Mouse (Mus musculus) cerebellum, adult 2 months (tissue): ENCODE data around the gene Pcdh10. TPM values are rescaled to one million over a fixed set of nuclear protein-coding genes. Genes with fewer than 3 reads are reported as not detected.

Experiments
- DNase-seq, 2 experiments: peaks; one replicate each; pipeline ENCODE4 v3.0.0; 2021
- H3K27ac ChIP-seq: fragments of 200-500 bp; 2 replicates; pipeline ENCODE4 v1.5.1; 2012; ENCODE audit warnings: low read length, control low read depth, inconsistent platforms; ENCODE audit not compliant: insufficient read depth
- H3K27me3 ChIP-seq: fragments of 200-500 bp; 2 replicates; pipeline ENCODE4 v1.6.1; 2012; ENCODE audit warnings: inconsistent platforms, mild to moderate bottlenecking, low read length, moderate library complexity; ENCODE audit not compliant: control insufficient read depth, insufficient read depth
- H3K4me1 ChIP-seq: fragments of 200-500 bp; 2 replicates; pipeline ENCODE4 v1.6.1; 2011; ENCODE audit warnings: low read length; ENCODE audit not compliant: control insufficient read depth, insufficient read depth
- H3K4me3 ChIP-seq: fragments of 200-500 bp; replicated peaks from 2 replicates; pipeline ENCODE3; 2011; ENCODE audit warnings: mild to moderate bottlenecking, low read depth, low read length, control low read depth; ENCODE audit not compliant: insufficient read depth
- CTCF ChIP-seq: fragments of 200-500 bp; IDR thresholded peaks from 2 replicates; pipeline ENCODE4 v1.5.1; 2011; ENCODE audit warnings: low read depth, mild to moderate bottlenecking, control low read depth, low read length, moderate library complexity, borderline replicate concordance; ENCODE audit not compliant: insufficient read depth
- POLR2A ChIP-seq: fragments of 200-500 bp; IDR thresholded peaks from 2 replicates; pipeline ENCODE4 v1.6.1; 2011; ENCODE audit warnings: low read length, control low read depth, borderline replicate concordance; ENCODE audit not compliant: insufficient read depth
- WGBS: fragments of 180-500 bp; shearing (Covaris S2); methylation state at CpG from one replicate; pipeline ENCODE4 v1.1.7; 2018; 5-methylcytosine and 5-hydroxymethylcytosine counted together
- polyA plus RNA-seq: library from polyadenylated mRNA; depleted of rRNA; stranded (reverse); fragments of >200 nt; gene quantifications from 2 replicates; pipeline ENCODE4 v1.2.3, GENCODE M21; 2012

Pcdh10 gene
- polyA plus RNA-seq, 1 experiment = 31.5 TPM

DNA sequence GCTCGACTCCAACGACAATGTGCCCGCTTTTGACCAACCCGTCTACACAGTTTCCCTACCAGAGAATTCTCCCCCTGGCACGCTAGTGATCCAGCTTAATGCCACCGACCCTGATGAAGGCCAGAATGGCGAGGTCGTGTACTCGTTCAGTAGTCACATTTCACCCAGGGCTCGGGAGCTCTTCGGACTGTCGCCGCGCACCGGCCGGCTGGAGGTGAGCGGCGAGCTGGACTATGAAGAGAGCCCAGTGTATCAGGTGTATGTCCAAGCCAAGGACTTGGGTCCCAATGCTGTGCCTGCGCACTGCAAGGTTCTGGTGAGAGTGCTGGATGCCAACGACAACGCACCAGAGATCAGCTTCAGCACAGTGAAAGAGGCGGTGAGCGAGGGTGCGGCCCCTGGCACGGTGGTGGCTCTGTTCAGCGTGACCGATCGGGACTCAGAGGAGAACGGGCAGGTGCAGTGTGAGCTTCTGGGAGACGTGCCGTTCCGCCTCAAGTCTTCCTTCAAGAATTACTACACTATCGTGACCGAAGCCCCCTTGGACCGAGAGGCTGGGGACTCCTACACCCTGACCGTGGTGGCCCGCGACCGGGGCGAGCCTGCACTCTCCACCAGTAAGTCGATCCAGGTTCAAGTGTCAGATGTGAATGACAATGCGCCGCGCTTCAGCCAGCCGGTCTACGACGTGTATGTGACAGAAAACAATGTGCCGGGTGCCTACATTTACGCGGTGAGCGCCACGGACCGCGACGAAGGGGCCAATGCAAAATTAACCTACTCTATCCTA, 2.0 kb downstream of the Pcdh10 start:
- Histone ChIP-seq H3K27ac (no peak overlapping the region), H3K27me3 (peaks cover 1% of the 10 kb centered on the region; the same call in 1 of the 2 replicates), H3K4me1 (peaks cover 3% of the 10 kb centered on the region), H3K4me3 (peak overlapping the region; percentile 51)
- under 1% methylated on average over 55 of the region's 55 CpGs for WGBS
- DNase-seq = peak; percentile 26 to 55
- TF ChIP-seq POLR2A = no peak
- no peak for TF ChIP-seq CTCF

DNA sequence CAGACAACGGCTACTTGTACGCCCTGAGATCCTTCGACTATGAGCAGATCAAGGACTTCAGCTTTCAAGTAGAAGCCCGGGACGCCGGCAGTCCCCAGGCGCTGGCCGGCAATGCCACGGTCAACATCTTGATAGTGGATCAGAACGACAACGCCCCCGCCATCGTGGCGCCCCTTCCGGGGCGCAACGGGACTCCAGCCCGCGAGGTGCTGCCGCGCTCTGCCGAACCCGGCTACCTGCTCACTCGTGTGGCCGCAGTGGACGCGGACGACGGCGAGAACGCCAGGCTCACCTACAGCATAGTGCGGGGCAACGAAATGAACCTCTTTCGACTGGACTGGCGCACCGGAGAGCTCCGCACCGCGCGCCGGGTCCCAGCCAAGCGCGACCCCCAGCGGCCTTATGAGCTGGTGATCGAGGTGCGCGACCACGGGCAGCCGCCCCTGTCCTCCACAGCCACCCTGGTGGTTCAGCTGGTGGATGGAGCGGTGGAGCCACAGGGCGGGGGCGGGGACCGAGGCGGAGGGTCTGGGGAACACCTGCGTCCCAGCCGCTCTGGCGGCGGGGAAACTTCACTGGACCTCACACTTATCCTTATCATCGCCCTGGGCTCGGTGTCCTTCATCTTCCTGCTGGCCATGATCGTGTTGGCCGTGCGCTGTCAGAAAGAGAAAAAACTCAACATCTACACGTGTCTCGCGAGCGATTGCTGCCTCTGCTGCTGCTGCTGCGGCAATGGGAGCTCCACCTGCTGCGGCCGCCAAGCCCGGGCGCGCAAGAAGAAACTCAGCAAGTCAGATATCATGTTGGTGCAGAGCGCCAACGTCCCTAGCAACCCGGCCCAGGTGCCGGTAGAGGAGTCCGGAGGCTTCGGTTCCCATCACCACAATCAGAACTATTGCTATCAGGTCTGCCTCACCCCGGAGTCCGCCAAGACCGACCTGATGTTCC, 2.9 kb downstream of the Pcdh10 start:
- no peak for TF ChIP-seq POLR2A
- TF ChIP-seq CTCF = no peak
- peaks cover 1% of the 10 kb centered on the region; the same call in 1 of the 2 replicates for H3K27me3 ChIP-seq
- DNase-seq = peak; percentile 20 to 52
- peaks cover 3% of the 10 kb centered on the region for H3K4me1 ChIP-seq
- no peak overlapping the region for H3K27ac ChIP-seq
- under 1% methylated on average over 82 of the region's 82 CpGs for WGBS
- peak overlapping the region; percentile 51 for H3K4me3 ChIP-seq

DNA sequence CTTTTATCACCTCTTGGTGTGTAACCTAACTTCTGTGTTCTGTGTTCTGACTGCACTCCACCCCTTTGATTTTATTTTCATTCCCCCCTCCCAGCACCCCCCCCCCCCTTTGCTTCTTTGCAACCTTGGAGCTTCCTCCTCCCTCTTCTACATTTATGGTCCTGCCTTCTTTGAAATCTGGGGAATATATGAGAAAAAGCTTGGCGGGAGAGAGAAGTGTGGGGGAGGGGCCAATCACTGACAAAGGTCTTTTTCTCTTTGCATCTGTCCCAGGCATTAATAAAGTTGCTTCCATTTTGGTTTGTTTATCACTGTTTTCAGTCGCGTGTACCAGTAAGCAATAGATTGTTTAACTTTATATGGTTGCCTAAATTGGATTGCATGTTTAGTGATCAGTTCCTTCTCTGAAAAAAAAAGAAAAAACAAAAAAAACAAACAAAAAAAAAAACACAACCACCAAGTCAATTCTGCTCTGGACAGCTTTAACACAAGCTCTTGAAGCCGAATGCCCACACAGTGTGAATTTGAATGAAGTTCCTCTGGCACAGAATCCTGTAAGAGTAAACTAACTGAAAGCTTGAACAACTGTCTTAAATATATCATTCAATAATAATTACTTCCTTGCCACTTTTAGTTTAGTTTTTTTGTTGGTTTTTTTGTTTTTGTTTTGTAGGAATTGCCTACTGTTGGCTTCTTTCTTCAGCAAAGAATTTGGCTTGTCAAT, 4.0 kb downstream of the Pcdh10 start:
- no peak for DNase-seq
- 73% methylated on average over 4 of the region's 4 CpGs for WGBS
- Histone ChIP-seq H3K27me3 (peaks cover 1% of the 10 kb centered on the region; the same call in 1 of the 2 replicates), H3K4me1 (peaks cover 3% of the 10 kb centered on the region), H3K4me3 (peak overlapping the region; percentile 51), H3K27ac (no peak overlapping the region)
- TF ChIP-seq CTCF = no peak
- TF ChIP-seq POLR2A = no peak

DNA sequence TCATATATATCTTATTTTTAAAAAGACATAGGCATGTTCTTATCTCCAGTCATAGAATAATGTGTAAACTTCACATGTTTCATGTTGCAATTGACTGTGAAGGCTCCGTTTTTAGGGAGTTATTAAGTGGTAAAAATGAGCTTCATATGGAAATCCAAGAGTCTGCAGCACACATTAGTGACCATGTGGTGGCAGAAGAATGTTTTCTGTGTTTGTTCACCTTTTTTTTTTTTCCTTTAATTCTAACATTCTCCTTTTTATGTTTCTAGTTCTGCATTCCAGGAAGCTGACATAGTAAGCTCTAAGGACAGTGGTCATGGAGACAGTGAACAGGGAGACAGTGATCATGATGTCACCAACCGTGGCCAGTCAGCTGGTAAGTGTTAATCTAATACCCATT, 5.6 kb downstream of the Pcdh10 start:
- DNase-seq = no peak
- H3K27ac ChIP-seq = no peak overlapping the region
- 79% methylated on average over 2 of the region's 2 CpGs for WGBS

DNA sequence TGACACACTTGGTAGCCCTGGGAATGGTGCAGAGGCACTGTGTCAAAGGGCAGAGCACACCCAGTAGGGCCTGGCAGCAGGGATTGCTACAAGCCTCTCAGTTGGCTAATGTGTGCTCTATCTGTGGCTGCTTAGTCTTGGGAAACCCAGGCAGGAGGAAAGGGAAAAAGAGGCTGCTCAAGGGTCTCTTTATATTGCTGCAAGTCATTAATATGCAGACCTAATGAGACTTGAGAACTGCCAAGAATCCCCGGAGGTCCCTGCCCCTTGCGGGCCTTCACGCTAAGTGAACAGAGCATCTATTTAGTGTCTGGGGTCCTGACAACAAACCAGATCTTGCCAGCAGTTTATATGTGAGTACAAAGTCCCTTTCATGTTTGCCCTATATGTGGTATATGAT, 6.8 kb downstream of the Pcdh10 start:
- Histone ChIP-seq H3K4me1 (peaks cover 2% of the 10 kb centered on the region), H3K27ac (no peak overlapping the region), H3K27me3 (peaks cover 1% of the 10 kb centered on the region; the same call in 1 of the 2 replicates), H3K4me3 (no peak overlapping the region)
- WGBS = 60% methylated on average over 3 of the region's 3 CpGs
- TF ChIP-seq POLR2A (no peak), CTCF (no peak)
- DNase-seq = peak in 1 of 2 experiments; percentile 12

More for the DNA sequence above, 5.6 kb downstream of the Pcdh10 start:
- TF ChIP-seq CTCF (no peak), POLR2A (no peak)
- Histone ChIP-seq H3K4me1 (peaks cover 3% of the 10 kb centered on the region), H3K27me3 (peaks cover 1% of the 10 kb centered on the region; the same call in 1 of the 2 replicates), H3K4me3 (no peak overlapping the region)

DNA sequence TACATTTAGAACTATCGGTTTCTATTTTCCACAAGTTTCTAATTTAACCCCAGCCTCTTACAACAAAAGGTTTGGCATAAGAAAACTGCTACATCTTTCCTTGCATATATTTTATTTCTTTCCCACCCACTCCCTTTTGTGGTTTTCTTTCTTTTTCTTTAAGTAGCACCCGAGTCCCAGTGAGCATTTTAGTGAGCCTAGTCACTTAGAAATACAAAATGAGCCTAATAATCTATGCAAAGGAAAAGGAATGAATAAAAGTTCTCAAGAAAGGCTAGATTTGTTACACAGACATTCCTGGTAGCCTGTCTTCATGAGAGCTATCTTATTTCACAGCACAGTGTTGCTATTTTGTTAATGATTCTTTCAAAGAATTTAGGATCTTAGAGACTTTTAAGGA, 7.3 kb downstream of the Pcdh10 start:
- Histone ChIP-seq H3K4me3 (no peak overlapping the region), H3K4me1 (no peaks in the 10 kb centered on the region), H3K27ac (no peak overlapping the region), H3K27me3 (peaks cover 1% of the 10 kb centered on the region; the same call in 1 of the 2 replicates)
- DNase-seq = no peak
- WGBS = 64% methylated on average over 2 of the region's 2 CpGs
- TF ChIP-seq CTCF (no peak), POLR2A (no peak)

DNA sequence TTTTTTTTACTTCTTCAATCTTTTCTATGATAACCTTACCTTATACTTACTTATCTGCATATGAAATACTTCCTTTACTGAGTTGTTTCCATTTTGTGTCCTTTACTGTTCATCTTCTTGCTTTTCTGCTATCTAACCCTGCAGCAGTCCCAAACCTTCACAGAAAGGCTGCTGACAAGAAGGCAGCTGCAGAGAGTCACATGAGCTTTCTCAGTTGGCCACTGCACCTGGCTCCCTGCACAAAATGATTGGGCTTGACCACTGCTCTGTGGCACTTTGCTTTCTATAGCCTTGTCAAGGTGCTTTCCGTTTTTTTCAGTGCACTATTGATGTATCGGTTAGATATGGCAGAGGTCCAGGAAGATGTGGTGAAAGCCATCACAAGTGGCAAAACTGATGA, 8.3 kb downstream of the Pcdh10 start:
- H3K4me1 ChIP-seq = no peaks in the 10 kb centered on the region
- H3K27ac ChIP-seq = no peak overlapping the region
- H3K27me3 ChIP-seq = no peaks in the 10 kb centered on the region
- no peak for DNase-seq
- TF ChIP-seq CTCF (no peak), POLR2A (no peak)
- WGBS = 52% methylated on average over 2 of the region's 2 CpGs
- H3K4me3 ChIP-seq = no peak overlapping the region
